Mouse (Mus musculus) myocyte (in vitro differentiated cells): ENCODE results near the gene Bace1.

ENCODE experiments used
- CEBPB ChIP-seq: IDR thresholded peaks from 2 replicates; pipeline ENCODE4 v1.6.1; 2011; ENCODE audit warnings: mild to moderate bottlenecking, moderate library complexity; ENCODE audit not compliant: poor library complexity, insufficient read depth, severe bottlenecking
- E2F4 ChIP-seq: IDR thresholded peaks from one replicate; pipeline ENCODE4 v1.6.1; 2011; ENCODE audit warnings: mild to moderate bottlenecking, control low read depth, moderate library complexity; ENCODE audit not compliant: insufficient read depth
- MAX ChIP-seq: IDR thresholded peaks from one replicate; pipeline ENCODE4 v1.6.1; 2011; ENCODE audit warnings: low read depth, mild to moderate bottlenecking, control low read depth
- MYOD1 ChIP-seq, 3 experiments: IDR thresholded peaks; one replicate each; pipeline ENCODE4 v1.6.1; 2011; ENCODE audit warnings: control low read depth in 2 of 3, low read depth in 2 of 3, mild to moderate bottlenecking in 2 of 3, moderate library complexity in 1 of 3; ENCODE audit not compliant: insufficient read length in 2 of 3, control insufficient read depth in 1 of 3
- MYOG ChIP-seq, 3 experiments: IDR thresholded peaks; one replicate each; pipeline ENCODE4 v1.6.1; 2011; ENCODE audit warnings: control low read depth in 2 of 3, low read depth in 2 of 3, mild to moderate bottlenecking in 2 of 3; ENCODE audit not compliant: insufficient read length in 2 of 3, control insufficient read depth in 1 of 3, insufficient read depth in 1 of 3
- POLR2A ChIP-seq: IDR thresholded peaks from one replicate; pipeline ENCODE4 v1.6.1; 2011; ENCODE audit warnings: low read depth, mild to moderate bottlenecking, control low read depth, moderate library complexity; ENCODE audit not compliant: insufficient read length
- POLR2AphosphoS2 ChIP-seq: IDR thresholded peaks from one replicate; pipeline ENCODE4 v1.6.1; 2011; ENCODE audit warnings: low read depth, control low read depth; ENCODE audit not compliant: insufficient read length
- REST ChIP-seq: IDR thresholded peaks from one replicate; pipeline ENCODE4 v1.6.1; 2011; ENCODE audit warnings: mild to moderate bottlenecking, control low read depth, moderate library complexity; ENCODE audit not compliant: insufficient read depth, insufficient read length
- SRF ChIP-seq: IDR thresholded peaks from one replicate; pipeline ENCODE4 v1.6.1; 2011; ENCODE audit warnings: low read depth; ENCODE audit not compliant: control insufficient read depth, insufficient read length
- TCF12 ChIP-seq: IDR thresholded peaks from one replicate; pipeline ENCODE4 v1.6.1; 2011; ENCODE audit warnings: mild to moderate bottlenecking, control low read depth; ENCODE audit not compliant: poor library complexity, insufficient read depth, severe bottlenecking
- TCF3 ChIP-seq: IDR thresholded peaks from one replicate; pipeline ENCODE4 v1.6.1; 2011; ENCODE audit warnings: low read depth, control low read depth; ENCODE audit not compliant: insufficient read length
- USF1 ChIP-seq: IDR thresholded peaks from one replicate; pipeline ENCODE4 v1.6.1; 2011; ENCODE audit warnings: low read depth, mild to moderate bottlenecking, control low read depth, moderate library complexity

DNA sequence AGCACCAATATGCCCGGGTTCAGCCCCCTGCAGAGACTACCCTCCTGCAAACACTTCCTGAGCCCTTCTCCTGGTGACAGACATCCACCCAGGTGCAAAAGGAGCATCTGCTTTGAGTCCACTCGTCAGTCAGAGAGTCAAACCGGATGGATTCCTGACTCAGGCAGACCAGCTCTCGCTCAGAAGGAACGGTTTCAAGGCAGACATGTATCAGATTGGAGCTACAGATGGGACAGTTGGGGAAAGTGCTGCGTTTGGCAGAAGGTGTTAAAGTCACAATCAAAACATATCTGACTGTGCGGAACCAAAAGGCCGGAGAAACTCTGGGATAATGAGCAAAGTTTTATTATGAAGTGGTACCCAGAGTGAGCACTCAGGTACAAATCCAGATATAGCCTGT lies 39.0 kb upstream of the Bace1 start:
- no peak for TF ChIP-seq POLR2A
- TF ChIP-seq POLR2AphosphoS2, result no peak
- TF ChIP-seq USF1, result no peak
- no peak for TF ChIP-seq MYOG (IDR thresholded peaks at IDR 0.05; ENCODE audit: control insufficient read depth in 1 of 3, insufficient read depth in 1 of 3, insufficient read length in 2 of 3, low read depth in 2 of 3)
- TF ChIP-seq E2F4, result no peak
- no peak for TF ChIP-seq REST
- no peak for TF ChIP-seq MAX
- TF ChIP-seq TCF12, result no peak
- TF ChIP-seq MYOD1 (IDR thresholded peaks at IDR 0.05; ENCODE audit: control insufficient read depth in 1 of 3, insufficient read length in 2 of 3, low read depth in 2 of 3), result no peak
- no peak for TF ChIP-seq CEBPB
- no peak for TF ChIP-seq SRF
- TF ChIP-seq TCF3, result no peak
